Mouse (Mus musculus) colon, adult 2 months (tissue): ENCODE results near the gene Gm10666. TPM values are rescaled to one million over a fixed set of nuclear protein-coding genes. Genes with fewer than 3 reads are reported as not detected.

Experiments
- polyA plus RNA-seq: library from polyadenylated mRNA; depleted of rRNA; stranded (reverse); fragments of >200 nt; gene quantifications from 2 replicates; pipeline ENCODE4 v1.2.3, GENCODE M21; 2012; rRNA removed

Gm10666 gene
- not detected in 2 replicates for polyA plus RNA-seq

GRCm38 (mm10) chr7:22134641-22135040 is at the start of gene Gm10666:
Gm10666 (minus strand) TSS chr7:22134741.

GRCm38 (mm10) chr7:22163935-22164334 is 29.4 kb upstream of the Gm10666 start, which contains the start of gene Vmn1r142:
Vmn1r142 (minus strand) TSS chr7:22164035.

GRCm38 (mm10) chr7:22118145-22118544 is 16.4 kb downstream of the Gm10666 start, which contains the start of gene Gm16451:
Gm16451 (minus strand) TSS chr7:22118245.

Other genes starting within 250 kb of the Gm10666 start
- gene Gm5891, start 213.4 kb downstream of the Gm10666 start, polyA plus RNA-seq, result not detected in 2 replicates
- gene Vmn1r137, start 140.2 kb downstream of the Gm10666 start, polyA plus RNA-seq, result not detected in 2 replicates
- gene Vmn1r138, start 105.8 kb downstream of the Gm10666 start, polyA plus RNA-seq, result not detected in 2 replicates
- gene Gm6176, start 78.4 kb downstream of the Gm10666 start, polyA plus RNA-seq, result not detected in 2 replicates
- not detected in 2 replicates for gene Vmn1r139, start 65.7 kb downstream of the Gm10666 start, polyA plus RNA-seq
- gene Gm16451, start 16.5 kb downstream of the Gm10666 start, polyA plus RNA-seq, result not detected in 2 replicates
- gene Vmn1r142, start 29.3 kb upstream of the Gm10666 start, polyA plus RNA-seq, result not detected in 2 replicates
- not detected in 2 replicates for gene Vmn1r143, start 54.6 kb upstream of the Gm10666 start, polyA plus RNA-seq
- not detected in 2 replicates for gene Gm8653, start 66.5 kb upstream of the Gm10666 start, polyA plus RNA-seq
- gene Gm8453, start 94.7 kb upstream of the Gm10666 start, polyA plus RNA-seq, result not detected in 2 replicates
- gene Gm4187, start 195.0 kb upstream of the Gm10666 start, polyA plus RNA-seq, result not detected in 2 replicates
- gene Gm8660, start 236.3 kb upstream of the Gm10666 start, polyA plus RNA-seq, result not detected in 2 replicates